Mouse (Mus musculus) left cerebral cortex, postnatal 25 days (tissue): ENCODE data around the gene 9030025P20Rik. TPM values are rescaled to one million over a fixed set of nuclear protein-coding genes. Genes with fewer than 3 reads are reported as not detected.
"Not testable (repeated sequence)": the region's sequence is repeated elsewhere in the genome, so short reads cannot be mapped to it uniquely, and the experiment has no call there.

Experiments used
- DNase-seq, 2 experiments: peaks; one replicate each; pipeline ENCODE4 v3.0.0; 2022; ENCODE audit warnings: low spot score in 2 of 2, mixed read lengths in 1 of 2
- intact Hi-C: fragments of 180-260 bp; cut with DNase I; formaldehyde crosslinking; loops from one replicate; pipeline ENCODE4 v1.15.1; 2025
- total RNA-seq, 2 experiments: library from RNA; stranded (reverse); gene quantifications; 2 replicates each; pipeline ENCODE4 v1.2.3; 2021

The 9030025P20Rik gene
- total RNA-seq, 2 experiments from 2014 or later = 3.5 to 5.1 TPM

DNA sequence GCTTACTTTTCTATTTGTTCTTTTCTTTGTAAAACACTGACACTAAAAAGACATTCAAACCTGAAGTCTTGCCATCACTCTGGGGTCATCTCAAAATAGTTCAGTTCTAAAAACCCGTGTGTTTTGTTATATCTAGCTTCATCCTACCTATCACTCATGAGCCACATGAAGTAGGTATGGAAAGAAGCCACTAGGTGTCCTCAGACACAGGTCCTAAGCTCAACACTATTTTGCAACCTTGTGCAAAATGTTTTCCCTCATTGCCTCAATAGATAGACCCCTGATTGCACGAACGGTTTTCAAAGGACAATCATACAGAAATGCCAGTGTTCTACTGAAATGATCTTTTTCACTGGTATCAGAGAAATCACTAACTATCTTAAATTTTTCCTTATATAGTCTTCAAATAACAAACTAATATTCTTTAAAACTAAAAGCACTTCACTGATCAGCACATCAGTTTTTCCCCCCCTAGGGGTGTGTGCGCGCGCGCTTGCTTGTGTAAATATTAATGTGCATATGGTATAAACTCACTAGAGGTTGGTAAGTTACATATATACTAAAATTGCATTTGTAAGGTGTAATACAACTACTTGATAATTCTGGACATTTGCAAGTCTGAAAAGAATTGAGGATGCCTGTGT, 428 bp upstream of the 9030025P20Rik start:
- DNase-seq, intact Hi-C loops: not testable (repeated sequence)

- DNase-seq = peak in 1 of 2 experiments; percentile 6
- intact Hi-C loops = not testable (repeated sequence)
Observed at GRCm38 (mm10) chr17:14990116-14990702, 11.9 kb downstream of the 9030025P20Rik start.

- DNase-seq, intact Hi-C loops: not testable (repeated sequence)
Observed at GRCm38 (mm10) chr17:14992522-14993138, 14.4 kb downstream of the 9030025P20Rik start.

GRCm38 (mm10) chr17:14993139-14993832, 15.0 kb downstream of the 9030025P20Rik start:
- intact Hi-C loops, DNase-seq: not testable (repeated sequence)

DNA sequence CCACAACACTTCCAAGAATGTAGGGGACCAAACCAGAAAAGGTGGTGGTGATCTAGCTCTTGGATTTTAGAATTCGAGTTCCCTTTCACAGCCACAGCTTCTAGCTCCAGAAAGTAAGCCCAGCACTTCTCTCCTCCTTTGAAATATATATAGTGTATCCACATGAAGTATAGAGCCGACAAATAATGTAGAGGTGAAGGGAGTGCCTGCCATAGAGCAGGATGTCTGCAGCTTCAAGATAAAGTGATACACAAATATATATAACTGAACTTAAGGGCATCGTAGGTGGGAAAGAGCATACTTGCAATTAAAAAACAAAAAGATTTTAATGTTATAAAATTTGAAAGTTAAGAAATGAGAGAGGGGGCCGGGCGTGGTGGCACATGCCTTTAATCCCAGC, 15.9 kb downstream of the 9030025P20Rik start:
- DNase-seq, intact Hi-C loops: not testable (repeated sequence)

DNA sequence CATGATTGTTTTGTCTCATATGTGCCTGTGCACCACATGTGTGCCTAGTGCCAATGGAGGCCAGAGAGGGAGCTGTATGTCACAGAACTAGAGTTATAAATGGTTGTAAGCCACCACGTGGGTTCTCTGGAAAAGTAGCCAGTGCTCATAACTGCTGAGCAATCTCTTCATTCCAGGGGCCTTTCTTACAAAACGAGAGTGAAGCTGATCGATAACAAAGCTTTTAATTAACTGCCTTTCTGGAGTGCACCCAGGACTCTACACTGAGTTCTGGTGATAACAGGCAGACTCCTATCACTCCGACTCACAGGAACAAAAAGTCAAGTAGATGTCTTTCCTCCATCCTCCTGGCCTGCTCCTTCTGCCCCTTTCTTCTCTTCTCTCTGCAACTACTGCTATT, 21.8 kb downstream of the 9030025P20Rik start:
- DNase-seq, intact Hi-C loops: not testable (repeated sequence)

DNA sequence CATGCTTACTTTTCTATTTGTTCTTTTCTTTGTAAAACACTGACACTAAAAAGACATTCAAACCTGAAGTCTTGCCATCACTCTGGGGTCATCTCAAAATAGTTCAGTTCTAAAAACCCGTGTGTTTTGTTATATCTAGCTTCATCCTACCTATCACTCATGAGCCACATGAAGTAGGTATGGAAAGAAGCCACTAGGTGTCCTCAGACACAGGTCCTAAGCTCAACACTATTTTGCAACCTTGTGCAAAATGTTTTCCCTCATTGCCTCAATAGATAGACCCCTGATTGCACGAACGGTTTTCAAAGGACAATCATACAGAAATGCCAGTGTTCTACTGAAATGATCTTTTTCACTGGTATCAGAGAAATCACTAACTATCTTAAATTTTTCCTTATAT, 30.8 kb downstream of the 9030025P20Rik start:
- DNase-seq, intact Hi-C loops: not testable (repeated sequence)

DNA sequence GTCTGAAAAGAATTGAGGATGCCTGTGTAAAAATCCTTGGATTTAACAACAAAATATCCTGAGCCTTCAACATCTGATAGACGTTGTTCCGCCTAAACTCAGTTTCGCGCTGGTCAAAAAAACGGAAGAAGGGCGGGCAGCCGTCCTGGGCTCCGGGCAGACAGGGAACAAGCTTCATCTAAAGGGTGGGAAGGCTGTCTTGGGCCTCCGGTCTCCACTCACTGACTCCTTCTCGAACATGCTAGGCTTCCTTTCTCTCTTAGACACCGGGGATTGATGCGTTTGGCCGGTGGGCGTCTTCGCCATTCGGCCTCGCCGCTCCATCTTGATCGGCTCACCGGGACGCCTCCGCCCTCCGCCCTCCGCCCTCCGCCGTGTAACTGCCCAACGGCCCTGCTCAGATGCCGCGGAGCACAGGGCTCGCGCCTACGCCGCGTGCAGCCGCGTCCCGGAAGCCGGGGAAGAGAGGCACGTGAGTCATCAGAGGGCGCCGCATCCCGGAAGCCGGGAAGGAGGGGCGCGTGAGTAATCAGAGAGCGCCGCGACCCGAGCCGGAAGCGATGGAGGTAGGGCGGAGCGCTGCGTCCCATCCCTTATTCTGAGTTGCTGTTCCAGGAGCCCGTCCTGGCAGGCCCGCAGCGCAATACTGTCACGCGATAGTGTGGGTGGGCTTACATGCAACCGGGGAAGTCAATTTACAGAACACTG, 31.6 kb downstream of the 9030025P20Rik start, which contains the start of gene Gm3435:
TSS of gene Gm3435 (plus strand) at position 471 of the 708 bp plus-strand sequence.
- intact Hi-C loops, DNase-seq: not testable (repeated sequence)

- intact Hi-C loops = not testable (repeated sequence)
Observed at GRCm38 (mm10) chr17:15021503-15022220, 43.4 kb downstream of the 9030025P20Rik start.

GRCm38 (mm10) chr17:15023878-15024492, 45.7 kb downstream of the 9030025P20Rik start:
- DNase-seq, intact Hi-C loops: not testable (repeated sequence)

More at GRCm38 (mm10) chr17:15021503-15022220, 43.4 kb downstream of the 9030025P20Rik start:
- DNase-seq = peak; percentile 4 to 27

- intact Hi-C loops, DNase-seq: not testable (repeated sequence)
Observed at GRCm38 (mm10) chr17:15024502-15025193, 46.4 kb downstream of the 9030025P20Rik start.

DNA sequence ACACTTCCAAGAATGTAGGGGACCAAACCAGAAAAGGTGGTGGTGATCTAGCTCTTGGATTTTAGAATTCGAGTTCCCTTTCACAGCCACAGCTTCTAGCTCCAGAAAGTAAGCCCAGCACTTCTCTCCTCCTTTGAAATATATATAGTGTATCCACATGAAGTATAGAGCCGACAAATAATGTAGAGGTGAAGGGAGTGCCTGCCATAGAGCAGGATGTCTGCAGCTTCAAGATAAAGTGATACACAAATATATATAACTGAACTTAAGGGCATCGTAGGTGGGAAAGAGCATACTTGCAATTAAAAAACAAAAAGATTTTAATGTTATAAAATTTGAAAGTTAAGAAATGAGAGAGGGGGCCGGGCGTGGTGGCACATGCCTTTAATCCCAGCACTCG, 47.2 kb downstream of the 9030025P20Rik start:
- intact Hi-C loops, DNase-seq: not testable (repeated sequence)

- DNase-seq, intact Hi-C loops: not testable (repeated sequence)
Observed at GRCm38 (mm10) chr17:15031414-15031813, 53.1 kb downstream of the 9030025P20Rik start.

GRCm38 (mm10) chr17:15040455-15040854, 62.2 kb downstream of the 9030025P20Rik start:
- intact Hi-C loops = not testable (repeated sequence)

More at GRCm38 (mm10) chr17:15040455-15040854, 62.2 kb downstream of the 9030025P20Rik start:
- DNase-seq = not testable (repeated sequence)
